Mouse (Mus musculus) liver, postnatal 0 days (tissue): ENCODE data around the gene Ssr2. TPM values are rescaled to one million over a fixed set of nuclear protein-coding genes. Genes with fewer than 3 reads are reported as not detected.

ENCODE experiments used
- ATAC-seq: fragments of 200-750 bp; cut with Nextera tagmentation; 2 replicates; pipeline ENCODE4 v1.8.0; 2017; ENCODE audit warnings: mild to moderate bottlenecking, moderate library complexity
- DNase-seq: peaks from one replicate; pipeline ENCODE4 v3.0.0-alpha.2; 2016
- H3K27ac ChIP-seq: fragments of 300-500 bp; sonication (generic); 2 replicates; pipeline ENCODE4 v1.5.1; 2014; ENCODE audit warnings: antibody characterized with exemption, moderate library complexity, mild to moderate bottlenecking, low read depth
- H3K27me3 ChIP-seq: fragments of 300-500 bp; sonication (generic); 2 replicates; pipeline ENCODE4 v1.6.1; 2014; ENCODE audit warnings: low read length, control low read depth, mixed read lengths; ENCODE audit not compliant: insufficient read depth
- H3K36me3 ChIP-seq: fragments of 300-500 bp; sonication (generic); replicated peaks from 2 replicates; pipeline ENCODE4 v1.6.1; 2014; ENCODE audit warnings: mild to moderate bottlenecking, control low read depth, low read length, moderate library complexity, mixed read lengths; ENCODE audit not compliant: insufficient read depth
- H3K4me1 ChIP-seq: fragments of 300-500 bp; sonication (generic); 2 replicates; pipeline ENCODE4 v1.6.1; 2014; ENCODE audit warnings: antibody characterized with exemption, mild to moderate bottlenecking, control low read depth; ENCODE audit not compliant: insufficient read depth
- H3K4me2 ChIP-seq: fragments of 300-500 bp; sonication (generic); 2 replicates; pipeline ENCODE4 v1.6.1; 2014; ENCODE audit warnings: low read depth, mild to moderate bottlenecking, low read length, moderate library complexity, mixed read lengths
- H3K4me3 ChIP-seq: fragments of 300-500 bp; sonication (generic); 2 replicates; pipeline ENCODE4 v1.5.1; 2014; ENCODE audit warnings: low read depth, low read length
- H3K9ac ChIP-seq: fragments of 300-500 bp; sonication (generic); replicated peaks from 2 replicates; pipeline ENCODE4 v1.6.1; 2014; ENCODE audit warnings: mild to moderate bottlenecking, moderate library complexity
- H3K9me3 ChIP-seq: fragments of 300-500 bp; sonication (generic); 2 replicates; pipeline ENCODE4 v1.6.1; 2016; ENCODE audit warnings: mild to moderate bottlenecking, control low read depth, low read length, mixed read lengths
- CTCF ChIP-seq: sonication (generic); IDR thresholded peaks from 2 replicates; pipeline ENCODE4 v1.5.1; 2016; ENCODE audit warnings: antibody characterized with exemption, low read depth
- EP300 ChIP-seq: IDR thresholded peaks from 2 replicates; pipeline ENCODE4 v1.6.1; 2016; ENCODE audit warnings: antibody characterized with exemption, low read depth, mild to moderate bottlenecking
- WGBS: fragments of 180-500 bp; shearing (Covaris S2); extraction: QIAGEN DNeasy Blood & Tissue Kit; methylation state at CpG from one replicate; pipeline ENCODE4 v1.1.7; 2014; ENCODE audit not compliant: insufficient replicate concordance; 5-methylcytosine and 5-hydroxymethylcytosine counted together
- polyA plus RNA-seq: library from polyadenylated mRNA; unstranded; fragments of >200 nt; fragmentation: Nextera tagmentation; extraction: Ambion mirVana; gene quantifications from 2 replicates; pipeline ENCODE4 v1.2.1, GENCODE M21; 2015

The Ssr2 gene
- polyA plus RNA-seq, 1 experiment from 2014 or later = 155 TPM

DNA sequence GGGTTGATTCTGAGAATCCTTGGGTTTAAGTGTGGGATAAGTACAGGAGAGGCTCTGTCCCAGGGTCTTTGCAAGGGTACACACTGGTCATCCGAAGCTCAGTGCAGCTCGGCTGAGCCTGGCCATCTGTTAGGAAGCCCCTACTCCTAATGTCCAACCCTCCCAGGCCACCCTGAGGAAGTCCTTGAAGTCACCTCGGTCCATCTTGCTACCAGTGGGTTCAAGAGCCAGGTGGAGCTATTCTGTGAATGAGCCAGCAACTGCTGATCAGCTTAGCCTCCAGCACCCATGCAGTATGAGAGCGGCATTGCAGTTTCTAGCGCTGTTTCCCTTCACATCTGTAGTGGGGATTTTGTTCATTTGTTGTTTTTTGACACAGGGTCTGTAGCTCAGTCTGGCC, 35.6 kb upstream of the Ssr2 start:
- ATAC-seq (no peak), DNase-seq (no peak)
- WGBS = 69% methylated on average over 5 of the region's 5 CpGs
- Histone ChIP-seq H3K9ac (no peak overlapping the region; the same call in 1 of the 2 replicates), H3K27me3 (no peaks in the 10 kb centered on the region), H3K4me3 (no peak overlapping the region), H3K9me3 (no peaks in the 10 kb centered on the region), H3K27ac (no peak overlapping the region), H3K36me3 (no peaks in the 10 kb centered on the region), H3K4me2 (no peak overlapping the region), H3K4me1 (peaks cover 14% of the 10 kb centered on the region)
- TF ChIP-seq EP300 (no peak), CTCF (no peak)

DNA sequence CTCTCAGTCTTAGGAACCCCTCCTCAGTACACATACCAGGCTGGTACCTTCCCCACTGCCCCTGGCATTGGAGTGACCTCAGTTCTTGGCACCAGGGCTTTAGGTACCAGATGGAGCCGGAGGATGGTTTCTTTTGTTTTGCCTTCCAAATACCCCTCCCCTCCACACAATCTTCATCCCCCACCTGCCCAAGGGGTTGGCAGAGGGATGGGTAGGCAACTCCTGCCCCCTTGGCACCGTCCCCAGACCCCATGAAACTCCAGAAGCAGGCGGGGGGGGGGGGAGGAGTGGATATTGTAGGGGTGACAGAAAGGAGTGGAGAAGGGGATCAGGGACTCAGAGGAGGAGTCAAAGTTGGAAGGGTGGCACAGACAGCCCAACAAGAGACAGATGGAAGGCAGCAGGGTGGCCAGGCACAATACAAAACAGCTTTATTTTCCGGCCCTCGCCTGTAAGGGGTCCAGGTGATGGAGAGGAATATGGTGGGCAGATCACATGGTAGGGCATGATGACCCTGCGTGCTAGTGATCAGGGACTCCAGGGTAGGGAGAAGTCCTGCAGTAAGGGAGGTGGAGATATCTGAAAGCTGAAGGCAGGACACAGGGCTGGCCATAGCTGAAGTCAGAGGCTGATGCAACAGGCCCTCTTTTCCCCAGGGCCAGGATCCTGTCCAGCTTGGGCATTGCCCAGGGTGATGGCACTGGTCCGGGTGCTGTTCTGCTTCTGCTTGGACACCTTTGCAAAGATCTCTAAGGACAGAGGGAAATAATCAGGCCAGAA, 33.9 kb upstream of the Ssr2 start:
- ATAC-seq (no peak), DNase-seq (no peak)
- Histone ChIP-seq H3K27me3 (no peaks in the 10 kb centered on the region), H3K9me3 (no peaks in the 10 kb centered on the region), H3K9ac (no peak overlapping the region), H3K36me3 (no peaks in the 10 kb centered on the region), H3K27ac (no peak overlapping the region), H3K4me1 (peaks cover 2% of the 10 kb centered on the region), H3K4me2 (no peak overlapping the region), H3K4me3 (no peak overlapping the region)
- WGBS = 80% methylated on average over 7 of the region's 7 CpGs
- TF ChIP-seq CTCF (no peak), EP300 (no peak)

DNA sequence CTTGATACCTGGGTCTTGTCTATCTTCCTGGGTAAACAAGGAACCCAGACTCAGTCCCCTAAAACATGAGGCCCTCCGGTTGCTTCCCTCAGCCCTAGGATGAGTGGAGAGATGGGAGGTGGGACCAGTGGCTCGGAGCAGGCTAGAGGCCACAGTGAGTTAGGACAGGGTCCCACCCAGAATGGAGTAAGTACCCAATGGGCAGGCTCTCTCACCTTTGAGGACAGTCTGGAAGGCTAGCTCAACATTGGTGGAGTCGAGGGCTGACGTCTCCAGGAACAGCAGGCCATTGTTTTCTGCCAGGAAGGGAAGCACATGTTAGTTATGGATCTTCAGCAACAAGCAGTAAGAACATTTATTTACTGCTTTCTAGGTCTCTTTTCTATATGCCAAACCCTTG, 33.2 kb upstream of the Ssr2 start:
- no peak for TF ChIP-seq CTCF
- no peak for TF ChIP-seq EP300
- no peak overlapping the region for H3K9ac ChIP-seq
- no peaks in the 10 kb centered on the region for H3K36me3 ChIP-seq
- H3K4me3 ChIP-seq = no peak overlapping the region
- H3K27me3 ChIP-seq = no peaks in the 10 kb centered on the region
- 82% methylated on average over 4 of the region's 4 CpGs for WGBS
- no peaks in the 10 kb centered on the region for H3K9me3 ChIP-seq
- peaks cover 2% of the 10 kb centered on the region; the same call in 1 of the 2 replicates for H3K4me1 ChIP-seq
- H3K27ac ChIP-seq = no peak overlapping the region
- ATAC-seq (no peak), DNase-seq (no peak)
- H3K4me2 ChIP-seq = no peak overlapping the region

DNA sequence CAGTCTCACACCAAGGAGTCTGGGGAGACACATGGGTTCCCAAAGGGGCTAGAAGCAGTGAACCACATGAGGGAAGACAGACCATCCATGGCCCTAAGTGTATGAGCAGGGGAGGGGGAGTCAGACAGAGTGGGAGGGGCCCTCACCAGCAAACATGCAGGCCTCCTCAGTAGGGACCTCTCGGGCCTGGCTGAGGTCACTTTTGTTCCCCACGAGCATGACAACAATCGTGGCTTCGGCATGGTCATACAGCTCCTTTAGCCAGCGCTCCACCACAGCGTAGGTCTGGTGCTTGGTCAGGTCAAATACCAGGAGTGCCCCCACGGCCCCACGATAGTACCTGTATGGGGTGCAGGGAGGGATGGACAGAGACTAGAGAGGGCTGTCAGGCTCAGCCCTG, 32.5 kb upstream of the Ssr2 start:
- peaks cover 2% of the 10 kb centered on the region; the same call in 1 of the 2 replicates for H3K4me1 ChIP-seq
- H3K4me3 ChIP-seq = no peak overlapping the region
- no peak overlapping the region for H3K4me2 ChIP-seq
- TF ChIP-seq CTCF = no peak
- TF ChIP-seq EP300 = no peak
- H3K27me3 ChIP-seq = no peaks in the 10 kb centered on the region
- no peak overlapping the region for H3K9ac ChIP-seq
- H3K9me3 ChIP-seq = no peaks in the 10 kb centered on the region
- DNase-seq (no peak), ATAC-seq (no peak)
- no peaks in the 10 kb centered on the region for H3K36me3 ChIP-seq
- WGBS = 81% methylated on average over 8 of the region's 8 CpGs
- no peak overlapping the region for H3K27ac ChIP-seq

DNA sequence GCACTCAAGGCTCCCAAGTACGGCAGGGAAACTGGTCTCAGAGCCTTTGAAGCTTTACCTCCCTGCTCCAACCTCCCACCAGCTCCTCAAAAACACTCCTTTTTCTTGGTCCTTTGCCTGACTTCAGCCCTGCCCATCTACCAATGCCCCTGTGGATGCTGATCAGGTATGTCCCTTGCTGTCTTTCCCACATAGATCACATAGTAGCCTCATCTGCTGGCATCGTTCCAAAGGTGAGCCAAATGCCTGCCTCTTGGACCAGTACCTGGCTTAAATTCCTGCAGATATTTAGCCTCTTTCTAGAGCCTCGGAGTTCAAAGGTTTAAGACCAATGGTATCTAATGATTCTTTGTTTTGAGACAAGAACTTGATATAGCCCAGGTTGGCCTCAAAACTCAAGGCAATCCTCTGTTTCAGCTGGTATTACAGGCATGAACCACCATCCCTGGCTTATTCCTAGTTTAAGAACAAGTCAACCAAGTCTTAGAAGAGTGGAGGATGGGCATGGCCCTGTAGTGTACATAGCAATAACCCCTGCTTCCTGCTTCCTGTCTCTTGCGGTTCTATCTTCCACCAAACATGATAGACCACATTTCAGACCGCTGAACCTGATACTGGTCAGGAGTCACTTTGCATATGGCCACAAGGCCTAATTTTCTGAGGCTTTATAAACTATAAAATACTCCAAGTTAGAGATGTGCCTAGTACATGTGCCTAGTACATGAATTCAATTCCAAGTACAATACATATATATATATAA, 31.8 kb upstream of the Ssr2 start:
- Histone ChIP-seq H3K4me2 (no peak overlapping the region), H3K9me3 (no peaks in the 10 kb centered on the region), H3K4me1 (peaks cover 2% of the 10 kb centered on the region; the same call in 1 of the 2 replicates), H3K4me3 (no peak overlapping the region), H3K27me3 (no peaks in the 10 kb centered on the region), H3K9ac (no peak overlapping the region), H3K27ac (no peak overlapping the region), H3K36me3 (no peaks in the 10 kb centered on the region)
- no peak for TF ChIP-seq CTCF
- TF ChIP-seq EP300 = no peak
- no peak for DNase-seq
- WGBS = 57% methylated on average over 5 of the region's 5 CpGs
- 0 out of 2 replicates have a peak, but pooled peaks have one; percentile 31 for ATAC-seq

DNA sequence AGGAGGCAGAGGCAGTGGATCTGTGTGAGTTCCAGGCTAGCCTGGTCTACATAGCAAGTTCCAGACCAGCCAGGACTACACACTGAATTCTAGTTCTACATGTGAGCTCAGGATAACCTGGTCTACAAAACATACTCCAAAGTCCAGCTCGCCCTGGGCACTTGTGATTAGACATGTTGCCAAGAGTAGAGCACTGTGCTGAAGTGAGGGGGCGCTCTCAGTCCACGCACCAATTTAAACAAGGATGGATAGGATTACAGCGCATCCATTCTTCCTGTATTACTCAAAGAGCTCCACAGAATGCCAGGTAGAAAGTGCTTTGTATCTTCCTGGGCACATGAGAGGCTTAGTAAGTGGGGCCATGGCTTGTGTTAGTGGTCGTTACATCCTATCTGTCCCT, 31.2 kb upstream of the Ssr2 start:
- Histone ChIP-seq H3K9me3 (no peaks in the 10 kb centered on the region), H3K4me3 (no peak overlapping the region), H3K4me1 (peaks cover 2% of the 10 kb centered on the region; the same call in 1 of the 2 replicates), H3K4me2 (no peak overlapping the region), H3K27ac (no peak overlapping the region), H3K9ac (no peak overlapping the region), H3K27me3 (no peaks in the 10 kb centered on the region), H3K36me3 (no peaks in the 10 kb centered on the region)
- ATAC-seq (peak; percentile 62), DNase-seq (peak; percentile 50)
- no peak for TF ChIP-seq EP300
- TF ChIP-seq CTCF = peak; percentile 71
- WGBS = 42% methylated on average over 5 of the region's 5 CpGs
